Mouse (Mus musculus): ENCODE data around the gene Mrps18a. TPM values are rescaled to one million over a fixed set of nuclear protein-coding genes. Genes with fewer than 3 reads are reported as not detected.

The Mrps18a gene
- total and polyA plus RNA-seq, 2 experiments from 2014 or later: 79.4 to 176 TPM

- DNase-seq: no peak
- no peak for TF ChIP-seq CTCF (IDR thresholded peaks at IDR 0.05; ENCODE audit: low read depth)
- WGBS: 87% methylated on average over 6 of the region's 6 CpGs
- H3K36me3 ChIP-seq (ENCODE audit: insufficient read depth): peaks cover 78% of the 10 kb centered on the region
- no peaks in the 10 kb centered on the region for H3K9me3 ChIP-seq (ENCODE audit: low read length)
- no peak for ATAC-seq
- H3K27me3 ChIP-seq (ENCODE audit: insufficient read depth, low read length): no peaks in the 10 kb centered on the region
- no peak overlapping the region for H3K4me2 ChIP-seq (ENCODE audit: low read depth)
- H3K9ac ChIP-seq: no peak overlapping the region
- no peak overlapping the region for H3K27ac ChIP-seq (ENCODE audit: low read depth, low read length)
- H3K4me3 ChIP-seq (ENCODE audit: low read depth, low read length): no peak overlapping the region
- H3K4me1 ChIP-seq (ENCODE audit: insufficient read depth): no peaks in the 10 kb centered on the region
These were observed 15.8 kb downstream of the Mrps18a start for GRCm38 (mm10) chr17:46126608-46127007.

DNA sequence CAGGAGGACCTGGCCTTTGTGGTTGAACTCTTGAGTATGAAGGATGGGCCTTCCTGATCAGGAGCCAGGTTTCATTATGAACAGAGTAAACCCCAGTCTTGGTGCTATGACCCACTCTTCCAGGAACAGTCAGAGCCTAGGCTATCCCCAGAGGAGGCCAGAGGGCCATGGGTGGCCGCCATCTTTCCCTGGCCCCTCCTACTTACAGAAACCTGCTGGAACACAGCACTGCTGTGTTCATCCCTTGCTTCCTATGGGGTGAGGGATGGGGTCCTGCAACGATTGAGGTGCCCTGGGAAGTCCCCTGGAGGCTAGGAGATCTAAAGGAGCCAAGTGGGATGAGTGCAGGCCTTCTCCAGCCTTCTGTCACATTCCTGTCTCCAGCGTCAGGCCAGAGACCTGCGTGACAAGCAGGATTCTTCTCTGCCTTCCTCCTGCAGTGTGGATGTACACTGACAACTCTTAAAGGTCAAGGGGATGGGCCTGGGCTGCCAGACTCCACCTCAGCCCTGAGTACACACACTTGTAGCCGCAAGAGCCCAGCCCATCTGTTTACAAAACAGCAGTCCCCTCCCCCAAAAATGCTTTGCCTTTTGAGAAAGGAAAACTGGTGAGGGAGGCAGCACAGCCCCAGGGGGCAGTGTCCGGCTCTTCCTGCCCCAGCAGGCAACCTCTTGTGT lies 17.2 kb downstream of the Mrps18a start:
- TF ChIP-seq CTCF (IDR thresholded peaks at IDR 0.05; ENCODE audit: low read depth): no peak
- Histone ChIP-seq H3K36me3 (ENCODE audit: insufficient read depth) (peaks cover 69% of the 10 kb centered on the region), H3K4me1 (ENCODE audit: insufficient read depth) (no peaks in the 10 kb centered on the region), H3K27ac (ENCODE audit: low read depth, low read length) (no peak overlapping the region), H3K27me3 (ENCODE audit: insufficient read depth, low read length) (no peaks in the 10 kb centered on the region), H3K4me3 (ENCODE audit: low read depth, low read length) (no peak overlapping the region), H3K9ac (no peak overlapping the region), H3K9me3 (ENCODE audit: low read length) (no peaks in the 10 kb centered on the region), H3K4me2 (ENCODE audit: low read depth) (no peak overlapping the region)
- DNase-seq (no peak), ATAC-seq (no peak)
- whole genome bisulfite sequencing: 84% methylated on average over 6 of the region's 6 CpGs

DNA sequence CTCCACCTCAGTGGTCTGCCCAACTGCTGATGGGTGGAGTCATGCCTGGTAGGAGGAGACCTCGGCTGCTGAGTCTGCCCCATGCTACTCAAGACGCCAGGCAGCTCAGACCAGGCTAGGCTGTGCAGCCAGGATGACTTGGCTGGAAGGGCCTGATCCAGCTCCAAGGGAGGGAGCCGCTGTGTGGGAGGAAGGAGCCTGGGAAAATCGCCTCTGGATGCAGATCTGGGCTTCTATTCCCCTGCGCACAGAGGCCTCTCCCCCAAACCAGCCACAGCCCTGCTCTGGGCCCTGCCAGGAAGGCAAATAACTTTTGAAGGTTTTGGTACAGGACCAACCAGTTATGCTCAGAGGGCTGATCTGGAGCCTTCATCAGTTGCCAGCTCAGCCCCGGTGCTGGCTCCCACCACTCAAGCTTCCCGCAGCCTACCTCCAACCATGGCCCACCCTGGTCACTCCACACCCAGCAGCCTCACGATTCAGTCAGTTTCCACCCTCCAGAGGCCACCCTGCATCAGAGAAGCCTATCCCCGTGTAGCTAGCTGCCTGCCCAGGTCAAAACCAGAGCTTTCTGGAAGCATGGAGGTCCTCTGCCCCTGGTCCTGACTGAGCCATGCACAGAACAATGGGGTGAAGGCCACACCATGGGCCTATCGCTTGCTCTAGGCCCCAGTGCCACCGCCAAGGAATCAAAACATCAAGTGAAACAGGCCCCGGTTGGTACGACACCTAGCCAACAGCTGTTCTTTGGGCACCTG lies 19.1 kb downstream of the Mrps18a start:
- WGBS: 73% methylated on average over 13 of the region's 13 CpGs
- Histone ChIP-seq H3K36me3 (ENCODE audit: insufficient read depth) (peaks cover 53% of the 10 kb centered on the region), H3K27me3 (ENCODE audit: insufficient read depth, low read length) (no peaks in the 10 kb centered on the region), H3K4me2 (ENCODE audit: low read depth) (no peak overlapping the region), H3K27ac (ENCODE audit: low read depth, low read length) (no peak overlapping the region), H3K9ac (no peak overlapping the region), H3K4me1 (ENCODE audit: insufficient read depth) (no peaks in the 10 kb centered on the region), H3K9me3 (ENCODE audit: low read length) (no peaks in the 10 kb centered on the region), H3K4me3 (ENCODE audit: low read depth, low read length) (no peak overlapping the region)
- no peak for TF ChIP-seq CTCF (IDR thresholded peaks at IDR 0.05; ENCODE audit: low read depth)
- ATAC-seq (peak; percentile 34; the same call in 1 of the 2 replicates), DNase-seq (no peak)

GRCm38 (mm10) chr17:46132058-46132718 lies 21.4 kb downstream of the Mrps18a start:
- peak; percentile 87 for TF ChIP-seq CTCF (IDR thresholded peaks at IDR 0.05; ENCODE audit: low read depth)
- H3K9me3 ChIP-seq (ENCODE audit: low read length): no peaks in the 10 kb centered on the region
- H3K9ac ChIP-seq: no peak overlapping the region
- no peaks in the 10 kb centered on the region for H3K4me1 ChIP-seq (ENCODE audit: insufficient read depth)
- DNase-seq: peak; percentile 68
- ATAC-seq: peak; percentile 59
- H3K36me3 ChIP-seq (ENCODE audit: insufficient read depth): peaks cover 41% of the 10 kb centered on the region
- H3K4me2 ChIP-seq (ENCODE audit: low read depth): no peak overlapping the region
- no peaks in the 10 kb centered on the region for H3K27me3 ChIP-seq (ENCODE audit: insufficient read depth, low read length)
- 19% methylated on average over 12 of the region's 12 CpGs for WGBS
- H3K27ac ChIP-seq (ENCODE audit: low read depth, low read length): no peak overlapping the region
- H3K4me3 ChIP-seq (ENCODE audit: low read depth, low read length): no peak overlapping the region

- H3K9ac ChIP-seq: no peak overlapping the region
- DNase-seq (no peak), ATAC-seq (no peak)
- peaks cover 34% of the 10 kb centered on the region for H3K36me3 ChIP-seq (ENCODE audit: insufficient read depth)
- H3K4me3 ChIP-seq (ENCODE audit: low read depth, low read length): no peak overlapping the region
- no peak for TF ChIP-seq CTCF (IDR thresholded peaks at IDR 0.05; ENCODE audit: low read depth)
- WGBS: 66% methylated on average over 8 of the region's 8 CpGs
- no peaks in the 10 kb centered on the region for H3K27me3 ChIP-seq (ENCODE audit: insufficient read depth, low read length)
- no peak overlapping the region for H3K27ac ChIP-seq (ENCODE audit: low read depth, low read length)
- no peak overlapping the region for H3K4me2 ChIP-seq (ENCODE audit: low read depth)
- H3K9me3 ChIP-seq (ENCODE audit: low read length): no peaks in the 10 kb centered on the region
- H3K4me1 ChIP-seq (ENCODE audit: insufficient read depth): no peaks in the 10 kb centered on the region
These were observed 22.1 kb downstream of the Mrps18a start for GRCm38 (mm10) chr17:46132862-46133261.

DNA sequence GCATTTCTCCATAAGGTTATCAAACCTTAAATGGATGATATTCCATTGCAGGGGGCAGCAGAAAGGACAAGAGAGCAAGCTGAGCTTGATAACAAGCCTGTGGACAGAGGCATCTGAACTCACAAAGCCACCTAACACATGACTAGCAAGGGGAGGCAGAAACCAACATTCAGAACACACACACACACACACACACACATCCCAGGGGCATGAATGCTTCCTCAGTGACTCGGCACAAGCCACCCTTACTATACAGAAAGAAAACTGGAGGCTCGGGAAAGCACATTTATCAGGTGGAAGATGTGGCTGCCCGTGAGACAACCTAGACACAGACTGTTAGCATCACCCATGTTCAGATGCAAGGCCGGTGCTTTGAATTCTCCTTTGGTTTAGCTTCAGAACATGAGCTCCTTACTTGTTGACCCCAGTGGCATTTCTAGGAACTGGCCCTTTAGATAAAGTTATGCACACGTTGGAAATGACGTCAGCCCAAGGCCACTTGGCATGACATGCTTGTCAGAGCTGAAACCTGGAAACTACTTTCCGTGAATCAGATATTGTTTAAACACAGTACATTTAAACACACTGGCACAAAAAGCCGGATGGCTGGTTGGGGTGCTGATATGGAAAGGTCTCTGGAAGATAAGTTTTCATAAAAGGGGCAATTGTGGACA lies 27.9 kb downstream of the Mrps18a start:
- 87% methylated on average over 8 of the region's 8 CpGs for WGBS
- no peak for TF ChIP-seq CTCF (IDR thresholded peaks at IDR 0.05; ENCODE audit: low read depth)
- 0 out of 2 replicates have a peak, but pooled peaks cover 14% of the 10 kb centered on the region for H3K36me3 ChIP-seq (ENCODE audit: insufficient read depth)
- no peak overlapping the region for H3K27ac ChIP-seq (ENCODE audit: low read depth, low read length)
- H3K9ac ChIP-seq: no peak overlapping the region
- H3K4me1 ChIP-seq (ENCODE audit: insufficient read depth): peaks cover 3% of the 10 kb centered on the region; the same call in 1 of the 2 replicates
- DNase-seq (no peak), ATAC-seq (no peak)
- H3K27me3 ChIP-seq (ENCODE audit: insufficient read depth, low read length): no peaks in the 10 kb centered on the region
- no peak overlapping the region for H3K4me2 ChIP-seq (ENCODE audit: low read depth)
- H3K4me3 ChIP-seq (ENCODE audit: low read depth, low read length): no peak overlapping the region
- no peaks in the 10 kb centered on the region for H3K9me3 ChIP-seq (ENCODE audit: low read length)

Data from forebrain, postnatal 0 days (tissue).